Mouse (Mus musculus): ENCODE data around the gene Pramel5.
"Not testable (repeated sequence)": the region's sequence is repeated elsewhere in the genome, so short reads cannot be mapped to it uniquely, and the experiment has no call there.

Pramel5 gene

GRCm38 (mm10) chr4:144280388-144280787, at the start of gene Pramel5:
Pramel5 (minus strand) TSS chr4:144280488.
- not testable (repeated sequence) for DNase-seq (ENCODE audit: low read depth, low spot score)

- not testable (repeated sequence) for DNase-seq (ENCODE audit: low read depth, low spot score)
Measured at GRCm38 (mm10) chr4:144329949-144330348, 49.7 kb upstream of the Pramel5 start, which contains the start of gene Gm13128. Gm13128 (plus strand) TSS chr4:144330249.

- DNase-seq (ENCODE audit: low read depth, low spot score), result peak; percentile 72
Measured at GRCm38 (mm10) chr4:144312666-144313460, 32.6 kb upstream of the Pramel5 start.

GRCm38 (mm10) chr4:144299414-144299813, 19.1 kb upstream of the Pramel5 start:
- not testable (repeated sequence) for DNase-seq (ENCODE audit: low read depth, low spot score)

GRCm38 (mm10) chr4:144254768-144255167, 25.5 kb downstream of the Pramel5 start:
- peak; percentile 54 for DNase-seq (ENCODE audit: low read depth, low spot score)

Measured in ES-CJ7 (cell line).